Mouse (Mus musculus) heart, embryonic 10.5 days (tissue): Measurements from ENCODE around the gene Hist2h2ac. TPM values are rescaled to one million over a fixed set of nuclear protein-coding genes. Genes with fewer than 3 reads are reported as not detected.
"Not testable (repeated sequence)": the region's sequence is repeated elsewhere in the genome, so short reads cannot be mapped to it uniquely, and the experiment has no call there.

Source experiments
- DNase-seq: peaks from one replicate; pipeline ENCODE4 v3.0.0-alpha.2; 2017; ENCODE audit warnings: low spot score
- H3K27ac ChIP-seq: fragments of 300-500 bp; sonication (generic); 2 replicates; pipeline ENCODE4 v1.5.1; 2016; ENCODE audit warnings: mild to moderate bottlenecking
- H3K27me3 ChIP-seq: fragments of 300-500 bp; sonication (generic); 2 replicates; pipeline ENCODE4 v1.6.1; 2016; ENCODE audit warnings: mild to moderate bottlenecking; ENCODE audit not compliant: poor library complexity, insufficient read depth, severe bottlenecking
- H3K36me3 ChIP-seq: fragments of 300-500 bp; sonication (generic); 2 replicates; pipeline ENCODE4 v1.6.1; 2016; ENCODE audit warnings: mild to moderate bottlenecking, moderate library complexity
- H3K4me1 ChIP-seq: fragments of 300-500 bp; sonication (generic); 2 replicates; pipeline ENCODE4 v1.6.1; 2016; ENCODE audit warnings: mild to moderate bottlenecking
- H3K4me3 ChIP-seq: fragments of 300-500 bp; sonication (generic); 2 replicates; pipeline ENCODE4 v1.5.1; 2016; ENCODE audit warnings: mild to moderate bottlenecking, moderate library complexity
- H3K9me3 ChIP-seq: fragments of 300-500 bp; sonication (generic); 2 replicates; pipeline ENCODE4 v1.6.1; 2016; ENCODE audit warnings: mild to moderate bottlenecking, moderate library complexity
- WGBS: fragments of 180-500 bp; shearing (Covaris S2); methylation state at CpG from one replicate; pipeline ENCODE4 v1.1.7; 2016; 5-methylcytosine and 5-hydroxymethylcytosine counted together
- microRNA-seq: library from miRNA; unstranded; fragments of <30 nt; microRNA quantifications from one replicate; pipeline ENCODE4, GENCODE M21; 2017
- polyA plus RNA-seq: library from polyadenylated mRNA; unstranded; fragments of >200 nt; fragmentation: Nextera tagmentation; extraction: Ambion mirVana; gene quantifications from 2 replicates; pipeline ENCODE4 v1.2.1, GENCODE M21; 2016

The Hist2h2ac gene
- polyA plus RNA-seq, 1 experiment from 2014 or later = 8.2 TPM

- no peaks in the 10 kb centered on the region for H3K9me3 ChIP-seq
- no peaks in the 10 kb centered on the region for H3K27me3 ChIP-seq
- peaks cover 41% of the 10 kb centered on the region for H3K36me3 ChIP-seq
- DNase-seq = no peak
- no peak overlapping the region for H3K27ac ChIP-seq
- no peak overlapping the region for H3K4me3 ChIP-seq
- WGBS = 64% methylated on average over 4 of the region's 4 CpGs
- peaks cover 42% of the 10 kb centered on the region for H3K4me1 ChIP-seq
Measured at GRCm38 (mm10) chr3:96179531-96179930, 41.1 kb downstream of the Hist2h2ac start.

GRCm38 (mm10) chr3:96178902-96179301 is 41.8 kb downstream of the Hist2h2ac start:
- no peak for DNase-seq
- WGBS = 80% methylated on average over 2 of the region's 2 CpGs
- Histone ChIP-seq H3K9me3 (no peaks in the 10 kb centered on the region), H3K4me1 (peaks cover 46% of the 10 kb centered on the region), H3K27me3 (no peaks in the 10 kb centered on the region), H3K27ac (no peak overlapping the region), H3K36me3 (peaks cover 46% of the 10 kb centered on the region), H3K4me3 (no peak overlapping the region)

- Histone ChIP-seq H3K9me3 (no peaks in the 10 kb centered on the region), H3K27ac (no peak overlapping the region), H3K4me1 (peaks cover 43% of the 10 kb centered on the region), H3K4me3 (no peak overlapping the region), H3K36me3 (peaks cover 48% of the 10 kb centered on the region), H3K27me3 (no peaks in the 10 kb centered on the region)
- no peak for DNase-seq
- 92% methylated on average over 4 of the region's 4 CpGs for WGBS
Measured at GRCm38 (mm10) chr3:96178427-96178826, 42.3 kb downstream of the Hist2h2ac start.

- DNase-seq = no peak
- H3K27ac ChIP-seq = no peak overlapping the region
- H3K4me1 ChIP-seq = peaks cover 25% of the 10 kb centered on the region
- no peaks in the 10 kb centered on the region for H3K9me3 ChIP-seq
- H3K27me3 ChIP-seq = no peaks in the 10 kb centered on the region
- 96% methylated on average over 6 of the region's 6 CpGs for WGBS
- peaks cover 50% of the 10 kb centered on the region for H3K36me3 ChIP-seq
- no peak overlapping the region for H3K4me3 ChIP-seq
Measured at GRCm38 (mm10) chr3:96175251-96175650, 45.4 kb downstream of the Hist2h2ac start.

GRCm38 (mm10) chr3:96174042-96174441 is 46.6 kb downstream of the Hist2h2ac start:
- not testable (repeated sequence) for H3K27me3 ChIP-seq, H3K9me3 ChIP-seq, H3K27ac ChIP-seq, DNase-seq
- Histone ChIP-seq H3K36me3 (peaks cover 53% of the 10 kb centered on the region), H3K4me3 (peak overlapping the region; percentile 36; the same call in 1 of the 2 replicates), H3K4me1 (peaks cover 25% of the 10 kb centered on the region)
- WGBS = 86% methylated on average over 4 of the region's 4 CpGs

GRCm38 (mm10) chr3:96173185-96173584 is 47.5 kb downstream of the Hist2h2ac start:
- Histone ChIP-seq H3K27ac (peak overlapping the region; percentile 96), H3K4me1 (peaks cover 33% of the 10 kb centered on the region)
- WGBS = 37% methylated on average over 7 of the region's 7 CpGs

GRCm38 (mm10) chr3:96172197-96173178 is 48.2 kb downstream of the Hist2h2ac start, which contains the start of gene Sf3b4:
Sf3b4 (plus strand) TSS chr3:96172332.
- DNase-seq = peak; percentile 97
- H3K27me3 ChIP-seq = no peaks in the 10 kb centered on the region
- H3K27ac ChIP-seq = peak within 1 kb of the TSS; percentile 96
- H3K4me3 ChIP-seq = peak within 1 kb of the TSS; percentile 88
- WGBS = under 1% methylated on average over 58 of the region's 58 CpGs
- no peaks in the 10 kb centered on the region for H3K9me3 ChIP-seq
- H3K36me3 ChIP-seq = peaks cover 39% of the 10 kb centered on the region
- H3K4me1 ChIP-seq = peaks cover 35% of the 10 kb centered on the region

More at GRCm38 (mm10) chr3:96173185-96173584, 47.5 kb downstream of the Hist2h2ac start:
- Histone ChIP-seq H3K27me3 (no peaks in the 10 kb centered on the region), H3K9me3 (no peaks in the 10 kb centered on the region), H3K4me3 (peak overlapping the region; percentile 88), H3K36me3 (peaks cover 46% of the 10 kb centered on the region)
- no peak for DNase-seq

GRCm38 (mm10) chr3:96171583-96172196 is 49.0 kb downstream of the Hist2h2ac start:
- H3K4me1 ChIP-seq = peaks cover 35% of the 10 kb centered on the region
- WGBS = 22% methylated on average over 18 of the region's 18 CpGs
- no peaks in the 10 kb centered on the region for H3K9me3 ChIP-seq
- H3K4me3 ChIP-seq = peak overlapping the region; percentile 88
- H3K36me3 ChIP-seq = peaks cover 33% of the 10 kb centered on the region
- DNase-seq = no peak
- H3K27me3 ChIP-seq = no peaks in the 10 kb centered on the region
- H3K27ac ChIP-seq = peak overlapping the region; percentile 96

- H3K36me3 ChIP-seq = peaks cover 27% of the 10 kb centered on the region
- no peaks in the 10 kb centered on the region for H3K9me3 ChIP-seq
- H3K4me3 ChIP-seq = peak overlapping the region; percentile 88
- H3K4me1 ChIP-seq = peaks cover 35% of the 10 kb centered on the region
- no peaks in the 10 kb centered on the region for H3K27me3 ChIP-seq
- WGBS = 52% methylated on average over 10 of the region's 10 CpGs
- peak overlapping the region; percentile 96 for H3K27ac ChIP-seq
- DNase-seq = no peak
Measured at GRCm38 (mm10) chr3:96170976-96171545, 49.6 kb downstream of the Hist2h2ac start.

Small RNAs within 50 kb of the gene (microRNA-seq; reads per million reads assigned to microRNA genes)
- gene Gm44492 (not detected), gene Gm47311 (not detected), gene Gm47313 (not detected)

Other genes with a start within 250 kb of the Hist2h2ac start
- 75.1 and 88.2 TPM in 2 replicates for gene Plekho1, start 224.9 kb downstream of the Hist2h2ac start, polyA plus RNA-seq
- 26.1 and 30.6 TPM in 2 replicates for gene Vps45, start 162.4 kb downstream of the Hist2h2ac start, polyA plus RNA-seq
- gene Otud7b, start 116.4 kb downstream of the Hist2h2ac start, polyA plus RNA-seq = 15.2 and 16.1 TPM in 2 replicates
- gene Mtmr11, start 58.9 kb downstream of the Hist2h2ac start, polyA plus RNA-seq = 6.0 and 10.5 TPM in 2 replicates
- 143 and 190 TPM in 2 replicates for gene Sf3b4, start 48.5 kb downstream of the Hist2h2ac start, polyA plus RNA-seq
- 17.8 and 22.6 TPM in 2 replicates for gene Sv2a, start 39.7 kb downstream of the Hist2h2ac start, polyA plus RNA-seq
- gene Bola1, start 1.2 kb downstream of the Hist2h2ac start, polyA plus RNA-seq = 58.9 and 62.8 TPM in 2 replicates
- gene Hist2h2ab, start 1.0 kb downstream of the Hist2h2ac start, polyA plus RNA-seq = 0.73 TPM in 1 of 2 replicates, not detected in the other
- gene Hist2h2be, start 239 bp upstream of the Hist2h2ac start, polyA plus RNA-seq = 2.8 and 3.5 TPM in 2 replicates
- gene Hist2h3c2, start 18.2 kb upstream of the Hist2h2ac start, polyA plus RNA-seq = 3.4 and 5.1 TPM in 2 replicates
- gene Hist2h2aa2, start 19.4 kb upstream of the Hist2h2ac start, polyA plus RNA-seq = 13.0 and 21.3 TPM in 2 replicates
- 8.3 and 9.5 TPM in 2 replicates for gene Hist2h2aa1, start 24.6 kb upstream of the Hist2h2ac start, polyA plus RNA-seq
- 0.41 and 0.60 TPM in 2 replicates for gene Hist2h3c1, start 25.8 kb upstream of the Hist2h2ac start, polyA plus RNA-seq
- 2.1 and 2.8 TPM in 2 replicates for gene Hist2h4, start 42.4 kb upstream of the Hist2h2ac start, polyA plus RNA-seq
- 17.8 and 25.8 TPM in 2 replicates for gene Hist2h3b, start 47.8 kb upstream of the Hist2h2ac start, polyA plus RNA-seq
- gene Hist2h2bb, start 48.9 kb upstream of the Hist2h2ac start, polyA plus RNA-seq = 3.8 and 7.7 TPM in 2 replicates
- gene Fcgr1, start 73.1 kb upstream of the Hist2h2ac start, polyA plus RNA-seq = 0.18 and 0.35 TPM in 2 replicates
- 0.49 TPM in 1 of 2 replicates, not detected in the other for gene BC107364, start 231.4 kb upstream of the Hist2h2ac start, polyA plus RNA-seq